Mouse (Mus musculus): ENCODE data around the gene Neu2.

Gene Neu2

GRCm38 (mm10) chr1:87620693-87621092 is 111.0 kb downstream of the Neu2 start:
- no peak for DNase-seq

GRCm38 (mm10) chr1:87621146-87621857 is 111.6 kb downstream of the Neu2 start:
- no peak for DNase-seq

- no peak for DNase-seq
Measured at GRCm38 (mm10) chr1:87621858-87622279, 112.2 kb downstream of the Neu2 start.

GRCm38 (mm10) chr1:87623977-87624666 is 114.4 kb downstream of the Neu2 start:
- no peak for DNase-seq

- no peak for DNase-seq
Measured at GRCm38 (mm10) chr1:87624826-87625225, 115.1 kb downstream of the Neu2 start.

- DNase-seq: no peak
Measured at GRCm38 (mm10) chr1:87625254-87626025, 115.8 kb downstream of the Neu2 start.

GRCm38 (mm10) chr1:87626344-87626743 is 116.7 kb downstream of the Neu2 start:
- no peak for DNase-seq

- DNase-seq: no peak
Measured at GRCm38 (mm10) chr1:87628085-87628484, 118.4 kb downstream of the Neu2 start.

- no peak for DNase-seq
Measured at GRCm38 (mm10) chr1:87631584-87631983, 121.9 kb downstream of the Neu2 start.

GRCm38 (mm10) chr1:87632163-87632562 is 122.5 kb downstream of the Neu2 start:
- no peak for DNase-seq

- no peak for DNase-seq
Measured at GRCm38 (mm10) chr1:87636716-87637117, 127.0 kb downstream of the Neu2 start.

- DNase-seq: no peak
Measured at GRCm38 (mm10) chr1:87637121-87637877, 127.6 kb downstream of the Neu2 start.

- no peak for DNase-seq
Measured at GRCm38 (mm10) chr1:87637878-87638600, 128.3 kb downstream of the Neu2 start.

GRCm38 (mm10) chr1:87639724-87640123 is 130.0 kb downstream of the Neu2 start:
- no peak for DNase-seq

GRCm38 (mm10) chr1:87640165-87640661 is 130.5 kb downstream of the Neu2 start:
- no peak for DNase-seq

- no peak for DNase-seq
Measured at GRCm38 (mm10) chr1:87643016-87643415, 133.3 kb downstream of the Neu2 start.

GRCm38 (mm10) chr1:87645041-87645440 is 135.4 kb downstream of the Neu2 start:
- no peak for DNase-seq

- no peak for DNase-seq
Measured at GRCm38 (mm10) chr1:87645748-87646147, 136.1 kb downstream of the Neu2 start.
